Mouse (Mus musculus) MEL (cell line): ENCODE measurements around the gene Fhad1. TPM values are rescaled to one million over a fixed set of nuclear protein-coding genes. Genes with fewer than 3 reads are reported as not detected.

ENCODE experiments used
- DNase-seq: peaks from one replicate; pipeline ENCODE4 v3.0.0; 2011; ENCODE audit warnings: low read depth, low spot score
- H3K27ac ChIP-seq: 2 replicates; pipeline ENCODE4 v1.5.1; 2012; ENCODE audit warnings: low read depth, mild to moderate bottlenecking, control low read depth, low read length, moderate library complexity; ENCODE audit not compliant: control insufficient read depth
- H3K27me3 ChIP-seq, 2 experiments: fragments of 150-350 bp in 1 of 2; sonication (generic) in 1 of 2; 2 replicates each; pipeline ENCODE4 v1.6.1; 2012; ENCODE audit warnings: low read length in 2 of 2, mild to moderate bottlenecking in 2 of 2, improper control_type of control experiment in 1 of 2, moderate library complexity in 1 of 2; ENCODE audit not compliant: insufficient read depth in 2 of 2, control insufficient read depth in 1 of 2
- H3K36me3 ChIP-seq, 2 experiments: 2 replicates each; pipeline ENCODE4 v1.6.1; 2012 to 2014; ENCODE audit warnings: low read length in 2 of 2, improper control_type of control experiment in 1 of 2, inconsistent platforms in 1 of 2, mild to moderate bottlenecking in 1 of 2; ENCODE audit not compliant: insufficient read depth in 2 of 2, control insufficient read depth in 1 of 2
- H3K4me1 ChIP-seq, 2 experiments: fragments of 150-350 bp in 1 of 2; sonication (generic) in 1 of 2; 2 replicates each; pipeline ENCODE4 v1.6.1; 2012; ENCODE audit warnings: low read length in 2 of 2, improper control_type of control experiment in 1 of 2, mild to moderate bottlenecking in 1 of 2; ENCODE audit not compliant: insufficient read depth in 2 of 2, control insufficient read depth in 1 of 2
- H3K4me3 ChIP-seq, 2 experiments: fragments of 150-350 bp in 1 of 2; sonication (generic) in 1 of 2; 2 replicates each; pipeline ENCODE4 v1.5.1; 2012; ENCODE audit warnings: low read depth in 2 of 2, low read length in 2 of 2, mild to moderate bottlenecking in 2 of 2, moderate library complexity in 2 of 2, control low read depth in 1 of 2, improper control_type of control experiment in 1 of 2; ENCODE audit not compliant: control insufficient read depth in 1 of 2, insufficient read depth in 1 of 2
- H3K79me2 ChIP-seq: 2 replicates; pipeline ENCODE4 v1.6.1; 2012; ENCODE audit warnings: mild to moderate bottlenecking, low read length, moderate library complexity; ENCODE audit not compliant: control insufficient read depth, poor library complexity, insufficient read depth
- H3K9ac ChIP-seq: 2 replicates; pipeline ENCODE4 v1.6.1; 2012; ENCODE audit warnings: low read depth, mild to moderate bottlenecking, control low read depth, low read length, moderate library complexity; ENCODE audit not compliant: control insufficient read depth, poor library complexity, severe bottlenecking
- H3K9me3 ChIP-seq: fragments of 150-350 bp; sonication (generic); replicated peaks from 2 replicates; pipeline ENCODE4 v1.6.1; 2012; ENCODE audit warnings: mild to moderate bottlenecking, low read length, improper control_type of control experiment, moderate library complexity; ENCODE audit not compliant: insufficient read depth
- BHLHE40 ChIP-seq: IDR thresholded peaks from 2 replicates; pipeline ENCODE4 v1.6.1; 2012; ENCODE audit warnings: low read depth, mild to moderate bottlenecking, inconsistent platforms, low read length, improper control_type of control experiment, borderline replicate concordance
- CHD2 ChIP-seq: IDR thresholded peaks from 2 replicates; pipeline ENCODE4 v1.6.1; 2011; ENCODE audit warnings: low read length, improper control_type of control experiment
- E2F4 ChIP-seq: IDR thresholded peaks from 2 replicates; pipeline ENCODE4 v1.6.1; 2011; ENCODE audit warnings: low read depth, low read length, improper control_type of control experiment, borderline replicate concordance
- ELF1 ChIP-seq: IDR thresholded peaks from 2 replicates; pipeline ENCODE4 v1.6.1; 2014; ENCODE audit warnings: low read depth, mild to moderate bottlenecking, inconsistent platforms, low read length, improper control_type of control experiment, moderate library complexity
- EP300 ChIP-seq, 2 experiments: IDR thresholded peaks; 2 replicates each; pipeline ENCODE4 v1.6.1; 2011; ENCODE audit warnings: improper control_type of control experiment in 2 of 2, low read length in 2 of 2, low read depth in 1 of 2, mild to moderate bottlenecking in 1 of 2
- ETS1 ChIP-seq: IDR thresholded peaks from 2 replicates; pipeline ENCODE4 v1.6.1; 2012; ENCODE audit warnings: low read depth, mild to moderate bottlenecking, inconsistent platforms, low read length, improper control_type of control experiment, moderate library complexity
- GATA1 ChIP-seq: IDR thresholded peaks from 2 replicates; pipeline ENCODE4 v1.6.1; 2011; ENCODE audit warnings: low read depth, low read length, improper control_type of control experiment
- JUND ChIP-seq: IDR thresholded peaks from 2 replicates; pipeline ENCODE4 v1.6.1; 2011; ENCODE audit warnings: low read depth, mild to moderate bottlenecking, improper control_type of control experiment, low read length
- MXI1 ChIP-seq: IDR thresholded peaks from 2 replicates; pipeline ENCODE4 v1.6.1; 2011; ENCODE audit warnings: mild to moderate bottlenecking, low read depth, low read length, improper control_type of control experiment
- MYB ChIP-seq: IDR thresholded peaks from 2 replicates; pipeline ENCODE4 v1.6.1; 2011; ENCODE audit warnings: mild to moderate bottlenecking, low read depth, low read length, improper control_type of control experiment
- NELFE ChIP-seq: IDR thresholded peaks from 2 replicates; pipeline ENCODE4 v1.6.1; 2011; ENCODE audit warnings: low read depth, low read length, improper control_type of control experiment
- POLR2A ChIP-seq, 2 experiments: IDR thresholded peaks; 2 replicates each; pipeline ENCODE4 v1.6.1; 2011 to 2012; ENCODE audit warnings: low read length in 2 of 2, mild to moderate bottlenecking in 2 of 2, control low read depth in 1 of 2, improper control_type of control experiment in 1 of 2, low read depth in 1 of 2, moderate library complexity in 1 of 2; ENCODE audit not compliant: control insufficient read depth in 1 of 2, insufficient read depth in 1 of 2, poor library complexity in 1 of 2
- POLR2AphosphoS2 ChIP-seq: IDR thresholded peaks from 2 replicates; pipeline ENCODE4 v1.6.1; 2011; ENCODE audit warnings: low read length, improper control_type of control experiment
- RCOR1 ChIP-seq: IDR thresholded peaks from 2 replicates; pipeline ENCODE4 v1.6.1; 2012; ENCODE audit warnings: low read depth, mild to moderate bottlenecking, inconsistent platforms, low read length, improper control_type of control experiment
- SIN3A ChIP-seq: IDR thresholded peaks from 2 replicates; pipeline ENCODE4 v1.6.1; 2012; ENCODE audit warnings: low read length, improper control_type of control experiment, inconsistent platforms
- TAL1 ChIP-seq: IDR thresholded peaks from 2 replicates; pipeline ENCODE4 v1.6.1; 2012; ENCODE audit warnings: mild to moderate bottlenecking, inconsistent platforms, low read length, moderate library complexity, mixed read lengths
- TBP ChIP-seq: IDR thresholded peaks from 2 replicates; pipeline ENCODE4 v1.8.0; 2011; ENCODE audit warnings: low read depth, low read length, improper control_type of control experiment
- TCF12 ChIP-seq: IDR thresholded peaks from 2 replicates; pipeline ENCODE4 v1.6.1; 2014; ENCODE audit warnings: low read depth, mild to moderate bottlenecking, inconsistent platforms, low read length, improper control_type of control experiment, moderate library complexity
- UBTF ChIP-seq: IDR thresholded peaks from 2 replicates; pipeline ENCODE4 v1.6.1; 2012; ENCODE audit warnings: low read depth, mild to moderate bottlenecking, inconsistent platforms, low read length, improper control_type of control experiment, moderate library complexity, borderline replicate concordance; ENCODE audit not compliant: insufficient read depth
- USF2 ChIP-seq, 2 experiments: IDR thresholded peaks; 2 replicates each; pipeline ENCODE4 v1.6.1; 2011 to 2012; ENCODE audit warnings: improper control_type of control experiment in 2 of 2, low read length in 2 of 2, borderline replicate concordance in 1 of 2, inconsistent platforms in 1 of 2, low read depth in 1 of 2, mild to moderate bottlenecking in 1 of 2; ENCODE audit not compliant: insufficient read depth in 1 of 2
- ZC3H11A ChIP-seq: IDR thresholded peaks from 2 replicates; pipeline ENCODE4 v1.6.1; 2012; ENCODE audit warnings: low read depth, mild to moderate bottlenecking, inconsistent platforms, low read length, improper control_type of control experiment
- ZMIZ1 ChIP-seq: IDR thresholded peaks from 2 replicates; pipeline ENCODE4 v1.6.1; 2012; ENCODE audit warnings: low read depth, mild to moderate bottlenecking, inconsistent platforms, low read length, improper control_type of control experiment, moderate library complexity
- ZNF384 ChIP-seq: IDR thresholded peaks from 2 replicates; pipeline ENCODE4 v1.6.1; 2012; ENCODE audit warnings: low read depth, mild to moderate bottlenecking, inconsistent platforms, low read length, improper control_type of control experiment
- polyA plus RNA-seq, 2 experiments: library from polyadenylated mRNA; stranded (reverse) in 1 of 2; unstranded in 1 of 2; fragments of >175 nt in 1 of 2; fragments of >200 nt in 1 of 2; gene quantifications; 2 replicates each; pipeline versions ENCODE4 v1.2.1 to v1.2.4; 2012; ENCODE audit warnings: low replicate concordance in 2 of 2, low read depth in 1 of 2; ENCODE audit not compliant: insufficient read length in 2 of 2, insufficient read depth in 1 of 2, missing spikeins in 1 of 2
- total RNA-seq: library from RNA; depleted of rRNA; stranded (reverse); fragments of 300-350 nt; gene quantifications from 2 replicates; pipeline ENCODE4 v1.2.3, GENCODE M21; 2012

The Fhad1 gene
- total and polyA plus RNA-seq, 3 experiments: not detected

DNA sequence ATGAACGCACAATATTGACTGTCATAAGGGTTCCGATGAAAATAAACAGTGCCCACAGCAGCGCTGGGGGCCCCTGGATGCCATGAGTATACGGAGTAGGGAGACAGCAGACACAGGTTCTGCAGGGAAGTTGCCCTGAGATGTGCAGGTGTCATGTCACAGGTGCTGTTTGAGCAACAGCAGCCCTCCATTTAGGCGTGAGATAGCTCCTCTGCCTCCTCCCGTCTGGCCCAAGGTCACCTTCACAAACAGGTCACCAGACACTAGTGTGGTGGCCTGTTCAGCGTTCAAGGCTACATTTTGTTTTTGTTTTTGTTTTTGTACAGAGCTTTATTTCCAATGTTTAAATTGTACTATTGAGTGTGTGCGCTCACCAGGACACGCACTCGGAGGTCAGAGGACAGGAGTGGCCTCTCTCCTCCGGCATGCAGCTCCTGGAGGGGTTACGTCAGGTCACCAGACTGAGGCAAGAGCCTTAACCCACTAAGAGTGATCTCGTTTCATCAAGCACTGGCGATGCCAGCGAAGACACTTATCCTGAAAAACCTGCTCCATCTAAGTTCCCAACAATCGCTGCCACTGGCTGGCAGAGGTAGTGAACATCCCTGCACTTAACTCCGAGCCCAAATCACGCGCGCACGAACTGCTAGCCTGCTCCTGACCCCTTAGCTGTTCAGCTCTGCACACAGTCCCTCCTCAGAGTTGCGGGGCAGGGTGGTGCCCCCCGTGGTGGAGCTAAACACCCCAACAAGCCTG lies 46.8 kb upstream of the Fhad1 start:
- no peaks in the 10 kb centered on the region for H3K4me1 ChIP-seq
- no peak for DNase-seq
- no peaks in the 10 kb centered on the region for H3K79me2 ChIP-seq
- TF ChIP-seq ZMIZ1 (no peak), UBTF (no peak), TBP (no peak), ETS1 (no peak), JUND (no peak), CHD2 (no peak), BHLHE40 (no peak), NELFE (no peak), ELF1 (no peak), EP300 (IDR thresholded peaks at IDR 0.05; ENCODE audit: low read depth in 1 of 2, low read length in 2 of 2) (no peak), ZNF384 (no peak), USF2 (IDR thresholded peaks at IDR 0.05; ENCODE audit: borderline replicate concordance in 1 of 2, insufficient read depth in 1 of 2, low read depth in 1 of 2, low read length in 2 of 2) (no peak), POLR2A (IDR thresholded peaks at IDR 0.05; ENCODE audit: control insufficient read depth in 1 of 2, insufficient read depth in 1 of 2, low read depth in 1 of 2, low read length in 2 of 2, poor library complexity in 1 of 2) (no peak), MYB (no peak), ZC3H11A (no peak), GATA1 (no peak), E2F4 (no peak)
- TF ChIP-seq, all 39 proteins: peak for 0
- no peak overlapping the region for H3K9ac ChIP-seq
- no peak overlapping the region for H3K4me3 ChIP-seq
- no peaks in the 10 kb centered on the region for H3K9me3 ChIP-seq
- no peaks in the 10 kb centered on the region for H3K36me3 ChIP-seq
- H3K27ac ChIP-seq: no peak overlapping the region
- no peaks in the 10 kb centered on the region for H3K27me3 ChIP-seq

DNA sequence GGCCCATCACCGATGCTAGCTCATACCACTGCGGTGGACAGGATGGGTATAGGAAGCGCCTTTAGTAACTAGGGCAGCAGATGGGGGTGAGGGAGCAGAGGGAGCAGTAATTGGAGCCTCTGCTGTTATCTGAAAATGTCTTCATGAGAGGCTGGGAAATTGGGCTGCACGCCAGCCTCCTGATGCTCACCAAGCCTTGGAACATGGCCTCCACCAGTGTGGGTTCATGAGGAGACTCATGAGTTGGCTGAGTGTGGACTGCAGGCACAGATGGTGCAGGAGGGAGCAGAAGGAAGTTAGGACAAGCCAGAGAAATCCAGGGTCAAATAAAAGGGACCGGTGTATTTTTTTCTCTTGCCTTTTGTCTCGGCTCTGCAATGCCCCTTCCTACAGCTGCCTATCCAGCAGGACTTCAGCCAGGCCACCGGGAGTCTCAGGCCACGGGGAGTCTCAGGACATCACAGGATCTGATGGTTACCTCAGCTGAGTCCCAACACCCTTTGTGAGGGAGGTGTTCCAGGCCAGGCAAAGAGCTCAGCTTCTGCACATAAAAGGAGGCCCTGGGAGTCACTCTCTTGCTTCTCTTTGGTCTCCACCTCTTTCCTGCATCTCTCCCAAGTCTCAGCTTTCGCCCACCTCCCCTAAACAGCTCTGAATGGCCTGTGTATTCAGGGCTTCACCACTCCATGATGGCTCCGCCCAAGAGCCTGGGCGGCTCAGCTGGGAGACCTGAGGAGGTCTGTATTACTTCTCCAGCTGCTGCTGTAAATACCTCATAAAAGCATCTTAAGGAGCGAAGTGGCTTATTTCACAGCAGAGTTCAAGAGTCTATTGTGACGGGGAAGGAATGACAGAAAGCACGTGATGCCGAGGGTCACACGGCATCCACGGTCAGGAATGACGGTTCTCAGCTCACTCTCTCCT lies 45.8 kb upstream of the Fhad1 start:
- Histone ChIP-seq H3K36me3 (no peaks in the 10 kb centered on the region), H3K27ac (no peak overlapping the region), H3K9ac (no peak overlapping the region), H3K9me3 (no peaks in the 10 kb centered on the region), H3K79me2 (no peaks in the 10 kb centered on the region)
- DNase-seq: no peak
- TF ChIP-seq TAL1 (no peak), TCF12 (no peak), POLR2AphosphoS2 (no peak), MXI1 (no peak), SIN3A (no peak), NELFE (no peak), RCOR1 (no peak)
- TF ChIP-seq, all 39 proteins: peak for 0
- H3K4me1 ChIP-seq: no peaks in the 10 kb centered on the region
- no peaks in the 10 kb centered on the region for H3K27me3 ChIP-seq
- no peak overlapping the region for H3K4me3 ChIP-seq
